Mouse (Mus musculus) midbrain, embryonic 12.5 days (tissue): Measurements from ENCODE around the gene 1700021F07Rik. TPM values are rescaled to one million over a fixed set of nuclear protein-coding genes. Genes with fewer than 3 reads are reported as not detected.

Experiments
- ATAC-seq: fragments of 200-750 bp; cut with Nextera tagmentation; 2 replicates; pipeline ENCODE4 v1.8.0; 2017; ENCODE audit warnings: low read depth, moderate TSS enrichment, moderate library complexity; ENCODE audit not compliant: low FRiP score
- H3K27ac ChIP-seq: fragments of 300-500 bp; sonication (generic); replicated peaks from 2 replicates; pipeline ENCODE4 v1.5.1; 2016; ENCODE audit warnings: mild to moderate bottlenecking
- H3K27me3 ChIP-seq: fragments of 300-500 bp; sonication (generic); 2 replicates; pipeline ENCODE4 v1.6.1; 2016; ENCODE audit warnings: mild to moderate bottlenecking
- H3K36me3 ChIP-seq: fragments of 300-500 bp; sonication (generic); 2 replicates; pipeline ENCODE4 v1.6.1; 2016
- H3K4me1 ChIP-seq: fragments of 300-500 bp; sonication (generic); 2 replicates; pipeline ENCODE4 v1.6.1; 2016
- H3K4me2 ChIP-seq: fragments of 300-500 bp; sonication (generic); replicated peaks from 2 replicates; pipeline ENCODE4 v1.6.1; 2016; ENCODE audit warnings: mild to moderate bottlenecking, moderate library complexity
- H3K4me3 ChIP-seq: fragments of 300-500 bp; sonication (generic); 2 replicates; pipeline ENCODE4 v1.5.1; 2016; ENCODE audit warnings: mild to moderate bottlenecking
- H3K9ac ChIP-seq: fragments of 300-500 bp; sonication (generic); replicated peaks from 2 replicates; pipeline ENCODE4 v1.6.1; 2016; ENCODE audit warnings: mild to moderate bottlenecking, moderate library complexity
- H3K9me3 ChIP-seq: fragments of 300-500 bp; sonication (generic); 2 replicates; pipeline ENCODE4 v1.6.1; 2016; ENCODE audit warnings: mild to moderate bottlenecking
- WGBS: fragments of 180-500 bp; shearing (Covaris S2); methylation state at CpG from one replicate; pipeline ENCODE4 v1.1.7; 2016; 5-methylcytosine and 5-hydroxymethylcytosine counted together
- polyA plus RNA-seq: library from polyadenylated mRNA; unstranded; fragments of >200 nt; fragmentation: Nextera tagmentation; extraction: Ambion mirVana; gene quantifications from 2 replicates; pipeline ENCODE4 v1.2.1, GENCODE M21; 2016

1700021F07Rik gene
- polyA plus RNA-seq, 1 experiment from 2014 or later = not detected

GRCm38 (mm10) chr2:173535886-173536285, 13.5 kb downstream of the 1700021F07Rik start:
- H3K27ac ChIP-seq = no peak overlapping the region
- WGBS = 96% methylated on average over 9 of the region's 9 CpGs
- H3K27me3 ChIP-seq = 0 out of 2 replicates have a peak, but pooled peaks cover 3% of the 10 kb centered on the region
- no peak overlapping the region for H3K4me2 ChIP-seq
- ATAC-seq = no peak
- no peak overlapping the region for H3K9ac ChIP-seq
- no peaks in the 10 kb centered on the region for H3K9me3 ChIP-seq
- H3K36me3 ChIP-seq = no peaks in the 10 kb centered on the region
- H3K4me1 ChIP-seq = peaks cover 7% of the 10 kb centered on the region; the same call in 1 of the 2 replicates
- H3K4me3 ChIP-seq = no peak overlapping the region

GRCm38 (mm10) chr2:173539781-173540180, 17.4 kb downstream of the 1700021F07Rik start:
- 0 out of 2 replicates have a peak overlapping the region, but pooled peaks have one; percentile 1 for H3K9ac ChIP-seq
- H3K9me3 ChIP-seq = no peaks in the 10 kb centered on the region
- no peak overlapping the region for H3K4me2 ChIP-seq
- no peaks in the 10 kb centered on the region for H3K36me3 ChIP-seq
- H3K27ac ChIP-seq = no peak overlapping the region
- no peak overlapping the region for H3K4me3 ChIP-seq
- H3K27me3 ChIP-seq = peaks cover 9% of the 10 kb centered on the region; the same call in 1 of the 2 replicates
- WGBS = 61% methylated on average over 15 of the region's 15 CpGs
- peaks cover 7% of the 10 kb centered on the region; the same call in 1 of the 2 replicates for H3K4me1 ChIP-seq
- ATAC-seq = no peak

DNA sequence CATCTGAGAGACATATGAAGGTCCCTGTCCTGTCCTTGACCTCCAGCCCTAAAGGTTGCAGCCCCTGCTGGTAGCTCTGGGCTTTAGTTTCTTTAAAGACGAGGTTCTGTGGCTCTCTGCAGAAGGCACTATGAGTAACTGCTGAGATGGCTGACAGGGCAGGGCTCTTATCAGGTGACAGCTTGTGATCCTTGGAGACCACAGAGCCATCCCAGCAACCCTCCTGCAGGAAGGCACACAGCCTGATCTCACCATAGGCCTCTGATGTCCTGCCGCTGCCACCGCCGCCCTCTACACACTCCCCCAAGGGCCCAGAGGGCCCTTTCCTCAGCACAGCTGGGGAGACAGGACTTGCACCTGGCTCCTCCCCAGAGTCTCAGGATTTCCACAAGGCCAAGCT, 19.4 kb downstream of the 1700021F07Rik start:
- H3K9me3 ChIP-seq = no peaks in the 10 kb centered on the region
- no peak for ATAC-seq
- WGBS = 68% methylated on average over 4 of the region's 4 CpGs
- H3K9ac ChIP-seq = no peak overlapping the region
- H3K27me3 ChIP-seq = peaks cover 15% of the 10 kb centered on the region; the same call in 1 of the 2 replicates
- H3K4me3 ChIP-seq = no peak overlapping the region
- H3K36me3 ChIP-seq = no peaks in the 10 kb centered on the region
- no peak overlapping the region for H3K27ac ChIP-seq
- H3K4me1 ChIP-seq = peaks cover 10% of the 10 kb centered on the region; the same call in 1 of the 2 replicates
- no peak overlapping the region for H3K4me2 ChIP-seq

GRCm38 (mm10) chr2:173542716-173543115, 20.3 kb downstream of the 1700021F07Rik start:
- Histone ChIP-seq H3K9ac (no peak overlapping the region), H3K36me3 (no peaks in the 10 kb centered on the region), H3K27ac (no peak overlapping the region), H3K27me3 (peaks cover 19% of the 10 kb centered on the region; the same call in 1 of the 2 replicates), H3K4me2 (no peak overlapping the region), H3K9me3 (no peaks in the 10 kb centered on the region), H3K4me1 (peaks cover 10% of the 10 kb centered on the region; the same call in 1 of the 2 replicates), H3K4me3 (no peak overlapping the region)
- 86% methylated on average over 4 of the region's 4 CpGs for WGBS
- ATAC-seq = no peak

DNA sequence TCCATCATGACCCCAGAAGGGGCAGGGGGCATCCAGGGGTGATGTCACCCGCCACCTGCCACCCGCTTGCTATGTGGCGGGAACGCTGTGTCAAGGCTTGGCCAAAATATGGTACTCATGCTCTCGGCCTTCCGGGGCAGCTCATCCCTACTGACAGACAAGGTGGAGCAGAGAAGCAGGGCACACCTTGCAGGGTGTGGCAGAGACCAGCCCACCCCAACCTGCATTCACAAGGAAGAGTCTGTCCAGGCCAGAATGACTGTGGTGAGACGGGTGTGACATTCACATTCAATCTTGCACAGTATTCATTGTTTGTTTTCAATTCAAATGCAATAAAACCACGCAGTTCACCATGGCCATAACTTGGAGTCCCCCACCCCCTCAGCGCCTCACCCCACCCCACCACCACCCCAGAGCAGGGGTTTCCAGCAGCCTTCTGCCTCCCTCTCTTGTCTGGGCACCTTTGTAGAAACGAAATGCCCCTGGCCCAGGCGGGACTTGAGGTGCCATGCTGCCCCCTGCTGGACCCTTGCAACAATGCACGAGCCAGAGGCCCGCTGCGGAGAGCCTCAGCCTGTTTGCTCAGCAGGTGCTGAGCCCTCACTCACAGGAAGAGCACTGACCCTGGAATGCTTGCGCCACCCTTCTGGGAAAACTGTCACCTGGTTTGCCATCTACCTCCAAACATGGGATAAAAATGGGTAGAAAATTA, 23.8 kb downstream of the 1700021F07Rik start:
- H3K4me2 ChIP-seq = no peak overlapping the region
- 47% methylated on average over 15 of the region's 15 CpGs for WGBS
- peak; percentile 73 for ATAC-seq
- H3K9me3 ChIP-seq = no peaks in the 10 kb centered on the region
- H3K4me1 ChIP-seq = 0 out of 2 replicates have a peak, but pooled peaks cover 3% of the 10 kb centered on the region
- no peak overlapping the region for H3K9ac ChIP-seq
- no peak overlapping the region for H3K27ac ChIP-seq
- H3K27me3 ChIP-seq = peaks cover 19% of the 10 kb centered on the region; the same call in 1 of the 2 replicates
- no peak overlapping the region for H3K4me3 ChIP-seq
- no peaks in the 10 kb centered on the region for H3K36me3 ChIP-seq

DNA sequence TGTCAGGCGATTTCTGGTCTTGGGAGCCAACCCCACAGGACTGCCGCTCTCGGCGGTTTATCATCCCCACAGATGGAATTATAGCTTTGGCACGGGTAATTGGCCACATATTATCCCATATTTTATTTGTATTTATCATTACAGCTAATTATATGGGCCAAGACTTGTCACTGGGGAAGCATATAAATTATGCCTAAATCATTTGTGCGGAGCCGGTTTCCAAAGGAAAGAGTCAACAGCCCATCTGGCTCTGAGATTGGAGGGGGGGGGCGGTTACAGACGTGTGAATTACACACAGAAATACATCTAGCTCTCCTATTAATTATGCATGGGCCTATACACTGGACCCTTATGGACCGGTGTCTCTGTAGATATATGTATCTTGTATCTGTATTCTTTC, 26.9 kb downstream of the 1700021F07Rik start:
- no peak for ATAC-seq
- Histone ChIP-seq H3K4me2 (no peak overlapping the region), H3K36me3 (no peaks in the 10 kb centered on the region), H3K4me3 (no peak overlapping the region), H3K27me3 (0 out of 2 replicates have a peak, but pooled peaks cover 19% of the 10 kb centered on the region), H3K9ac (no peak overlapping the region), H3K9me3 (no peaks in the 10 kb centered on the region), H3K27ac (no peak overlapping the region), H3K4me1 (0 out of 2 replicates have a peak, but pooled peaks cover 3% of the 10 kb centered on the region)
- WGBS = 79% methylated on average over 10 of the region's 10 CpGs

DNA sequence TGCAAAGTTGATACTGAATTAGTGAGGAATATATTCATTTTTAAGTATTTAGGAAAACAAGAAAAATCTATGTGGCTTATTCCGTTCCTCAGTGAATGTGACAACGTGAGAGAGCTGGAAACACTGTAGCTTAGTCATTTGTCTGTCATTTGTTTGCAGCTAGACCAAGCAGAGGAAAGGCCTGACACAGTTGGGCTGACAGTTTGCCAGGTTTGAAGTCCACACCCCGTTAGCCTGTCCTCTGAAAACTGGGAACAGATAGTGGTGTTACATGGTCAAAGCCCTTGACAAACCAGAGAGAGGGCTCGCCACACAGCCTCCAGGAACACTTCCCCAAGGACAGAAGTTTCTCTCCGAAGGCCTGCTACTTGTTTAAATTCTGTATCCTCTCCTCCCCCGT, 28.3 kb downstream of the 1700021F07Rik start:
- ATAC-seq = no peak
- no peaks in the 10 kb centered on the region for H3K9me3 ChIP-seq
- H3K36me3 ChIP-seq = no peaks in the 10 kb centered on the region
- H3K27ac ChIP-seq = no peak overlapping the region
- no peak overlapping the region for H3K4me2 ChIP-seq
- H3K4me1 ChIP-seq = 0 out of 2 replicates have a peak, but pooled peaks cover 3% of the 10 kb centered on the region
- H3K27me3 ChIP-seq = 0 out of 2 replicates have a peak, but pooled peaks cover 15% of the 10 kb centered on the region
- H3K9ac ChIP-seq = no peak overlapping the region
- no peak overlapping the region for H3K4me3 ChIP-seq
- WGBS = 81% methylated on average over 6 of the region's 6 CpGs

GRCm38 (mm10) chr2:173553863-173554262, 31.5 kb downstream of the 1700021F07Rik start:
- Histone ChIP-seq H3K27ac (no peak overlapping the region), H3K36me3 (no peaks in the 10 kb centered on the region), H3K4me1 (no peaks in the 10 kb centered on the region), H3K9ac (no peak overlapping the region), H3K27me3 (0 out of 2 replicates have a peak, but pooled peaks cover 7% of the 10 kb centered on the region), H3K9me3 (no peaks in the 10 kb centered on the region), H3K4me2 (no peak overlapping the region), H3K4me3 (no peak overlapping the region)
- WGBS = 40% methylated on average over 9 of the region's 9 CpGs
- no peak for ATAC-seq

GRCm38 (mm10) chr2:173558754-173559396, 36.5 kb downstream of the 1700021F07Rik start:
- H3K9ac ChIP-seq = no peak overlapping the region
- H3K4me1 ChIP-seq = no peaks in the 10 kb centered on the region
- H3K4me3 ChIP-seq = no peak overlapping the region
- ATAC-seq = no peak
- H3K4me2 ChIP-seq = no peak overlapping the region
- H3K36me3 ChIP-seq = no peaks in the 10 kb centered on the region
- 0 out of 2 replicates have a peak, but pooled peaks cover 7% of the 10 kb centered on the region for H3K27me3 ChIP-seq
- H3K27ac ChIP-seq = no peak overlapping the region
- H3K9me3 ChIP-seq = no peaks in the 10 kb centered on the region
- WGBS = 88% methylated on average over 12 of the region's 12 CpGs

DNA sequence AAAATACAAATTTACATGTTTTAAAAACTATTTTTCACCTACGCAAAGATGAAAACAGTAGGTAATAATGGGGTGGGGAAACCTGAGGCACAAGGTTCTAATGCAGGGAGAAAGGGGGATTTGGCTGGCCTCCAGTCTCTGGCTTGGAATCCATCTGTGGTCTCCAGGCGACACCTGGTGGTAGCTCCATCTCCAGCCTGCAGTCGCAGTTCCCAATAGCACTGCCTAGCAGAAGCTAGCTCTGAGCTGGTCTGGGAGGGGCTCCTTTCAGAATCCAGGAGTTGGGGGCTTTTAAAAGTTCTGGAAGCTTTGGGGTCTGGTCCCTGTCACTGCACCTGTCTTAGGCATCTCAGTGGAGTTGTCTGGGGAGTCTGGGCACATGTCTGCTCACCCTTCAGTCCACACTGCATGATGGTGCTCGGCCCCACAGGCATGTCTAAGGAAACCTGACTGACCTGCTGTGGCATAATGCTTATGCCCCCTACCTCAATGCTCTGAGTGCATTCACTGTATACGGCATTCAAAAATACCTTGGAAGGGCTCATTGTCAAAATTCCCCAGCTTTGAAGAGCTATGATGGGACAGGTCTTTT, 39.6 kb downstream of the 1700021F07Rik start:
- Histone ChIP-seq H3K27me3 (no peaks in the 10 kb centered on the region), H3K36me3 (no peaks in the 10 kb centered on the region), H3K27ac (no peak overlapping the region), H3K4me3 (no peak overlapping the region), H3K4me2 (no peak overlapping the region), H3K9me3 (no peaks in the 10 kb centered on the region), H3K9ac (no peak overlapping the region), H3K4me1 (no peaks in the 10 kb centered on the region)
- ATAC-seq = peak; percentile 41; the same call in 1 of the 2 replicates
- WGBS = 42% methylated on average over 5 of the region's 5 CpGs

- no peak for ATAC-seq
- Histone ChIP-seq H3K36me3 (no peaks in the 10 kb centered on the region), H3K4me2 (no peak overlapping the region), H3K4me3 (no peak overlapping the region), H3K9me3 (no peaks in the 10 kb centered on the region), H3K9ac (no peak overlapping the region), H3K27ac (no peak overlapping the region), H3K4me1 (no peaks in the 10 kb centered on the region), H3K27me3 (no peaks in the 10 kb centered on the region)
- WGBS = 74% methylated on average over 7 of the region's 7 CpGs
Observed at GRCm38 (mm10) chr2:173563336-173563735, 41.0 kb downstream of the 1700021F07Rik start.

- Histone ChIP-seq H3K36me3 (no peaks in the 10 kb centered on the region), H3K9me3 (no peaks in the 10 kb centered on the region), H3K27ac (no peak overlapping the region), H3K4me1 (no peaks in the 10 kb centered on the region), H3K9ac (no peak overlapping the region), H3K27me3 (no peaks in the 10 kb centered on the region), H3K4me3 (no peak overlapping the region), H3K4me2 (no peak overlapping the region)
- 76% methylated on average over 9 of the region's 9 CpGs for WGBS
- no peak for ATAC-seq
Observed at GRCm38 (mm10) chr2:173564179-173564578, 41.8 kb downstream of the 1700021F07Rik start.
